Mouse (Mus musculus) heart, postnatal 0 days (tissue): ENCODE measurements around the gene Pla1a.

Source experiments
- CTCF ChIP-seq: IDR thresholded peaks from 2 replicates; pipeline ENCODE4 v1.5.1; 2016; ENCODE audit warnings: antibody characterized with exemption, control low read depth, low read depth
- EP300 ChIP-seq: IDR thresholded peaks from 2 replicates; pipeline ENCODE4 v1.6.1; 2016; ENCODE audit warnings: antibody characterized with exemption, low read depth

DNA sequence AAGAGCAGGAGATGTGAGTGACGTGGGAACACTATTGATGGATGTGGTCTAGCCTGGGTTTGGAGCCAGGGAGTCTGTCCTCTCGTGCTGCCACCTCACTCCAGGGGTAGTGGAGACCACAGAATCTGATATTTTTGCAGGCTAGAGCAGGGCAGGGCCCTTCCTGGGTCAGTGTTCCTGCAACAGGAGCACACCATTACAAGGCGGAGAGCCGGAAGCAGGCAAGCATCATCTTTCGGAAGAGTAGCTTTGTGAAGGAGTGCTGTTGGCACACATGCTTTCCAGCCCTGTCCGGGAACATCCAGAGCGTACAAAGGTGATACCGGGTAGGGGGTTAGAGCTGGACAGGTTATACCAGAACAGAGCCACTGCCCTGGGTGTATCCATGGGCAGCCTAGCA, 569 bp upstream of the Pla1a start:
- no peak for TF ChIP-seq CTCF
- TF ChIP-seq EP300, result no peak
